Mouse (Mus musculus) heart, adult 10 weeks (tissue): ENCODE measurements around the gene Rab11fip4. TPM values are rescaled to one million over a fixed set of nuclear protein-coding genes. Genes with fewer than 3 reads are reported as not detected.

Experiments used
- polyA plus RNA-seq: library from polyadenylated mRNA; stranded (reverse); fragments of 350-450 nt; fragmentation: Illumina TruSeq; extraction: RNeasy Lipid Tissue Mini Kit (QIAGEN cat#74804); gene quantifications from one replicate; pipeline ENCODE4 v1.2.3, GENCODE M21; 2014; ENCODE audit warnings: low read depth, low replicate concordance

Gene Rab11fip4
- polyA plus RNA-seq = 0.26 TPM

DNA sequence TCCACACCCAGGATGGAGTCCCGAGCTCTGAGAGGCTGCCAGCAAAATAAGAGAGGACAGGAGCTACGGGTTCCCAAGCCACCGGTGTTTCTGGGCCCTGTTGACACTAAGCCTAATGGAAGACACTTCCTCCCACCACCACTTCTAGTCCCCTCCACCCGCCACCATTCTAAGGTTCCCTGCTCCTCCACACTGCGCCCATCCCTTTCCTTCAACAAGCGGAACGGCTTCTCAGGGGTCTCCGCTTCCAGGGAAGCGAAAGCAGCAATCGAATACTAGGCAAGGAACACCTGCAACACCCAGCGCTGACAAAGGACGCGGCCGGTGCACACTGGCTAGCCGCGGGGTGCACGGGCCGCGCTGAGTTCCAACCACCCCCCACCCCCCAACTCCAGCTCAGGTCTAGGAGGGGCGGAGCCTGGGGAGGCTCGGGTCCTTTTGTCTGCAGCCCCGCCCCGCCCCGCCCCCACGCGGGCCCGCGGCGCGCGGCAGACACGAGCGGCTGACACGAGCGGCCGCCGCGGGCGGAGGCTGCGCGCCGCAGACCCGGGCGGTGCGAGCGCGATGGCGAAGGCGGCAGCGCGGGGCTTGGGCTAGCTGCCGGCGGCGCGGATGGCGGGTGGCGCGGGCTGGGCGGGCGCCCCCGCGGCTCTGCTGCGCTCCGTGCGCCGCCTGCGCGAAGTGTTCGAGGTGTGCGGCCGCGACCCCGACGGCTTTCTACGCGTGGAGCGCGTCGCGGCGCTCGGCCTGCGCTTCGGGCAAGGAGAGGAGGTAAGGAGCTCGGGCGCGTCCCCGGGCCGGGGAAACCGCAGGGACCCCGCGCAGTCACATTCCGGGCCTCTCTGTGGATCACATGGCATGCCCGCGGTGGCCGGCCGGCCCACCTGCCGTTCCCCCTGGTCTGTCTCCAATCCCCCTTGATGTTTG, at the start of gene Rab11fip4:
Gene Rab11fip4 (plus strand): TSS at position 549 of the 927 bp plus-strand sequence.

Other genes starting within 250 kb of the Rab11fip4 start
- gene Omg, start 87.1 kb upstream of the Rab11fip4 start, polyA plus RNA-seq = not detected
- gene Evi2b, start 67.5 kb upstream of the Rab11fip4 start, polyA plus RNA-seq = 1.8 TPM
- 0.24 TPM for gene Evi2, start 60.6 kb upstream of the Rab11fip4 start, polyA plus RNA-seq
- 3.5 TPM for gene Evi2a, start 60.6 kb upstream of the Rab11fip4 start, polyA plus RNA-seq